Mouse (Mus musculus): Measurements from ENCODE around the gene Clmp.
"Not testable (repeated sequence)": the region's sequence is repeated elsewhere in the genome, so short reads cannot be mapped to it uniquely, and the experiment has no call there.

The Clmp gene

DNA sequence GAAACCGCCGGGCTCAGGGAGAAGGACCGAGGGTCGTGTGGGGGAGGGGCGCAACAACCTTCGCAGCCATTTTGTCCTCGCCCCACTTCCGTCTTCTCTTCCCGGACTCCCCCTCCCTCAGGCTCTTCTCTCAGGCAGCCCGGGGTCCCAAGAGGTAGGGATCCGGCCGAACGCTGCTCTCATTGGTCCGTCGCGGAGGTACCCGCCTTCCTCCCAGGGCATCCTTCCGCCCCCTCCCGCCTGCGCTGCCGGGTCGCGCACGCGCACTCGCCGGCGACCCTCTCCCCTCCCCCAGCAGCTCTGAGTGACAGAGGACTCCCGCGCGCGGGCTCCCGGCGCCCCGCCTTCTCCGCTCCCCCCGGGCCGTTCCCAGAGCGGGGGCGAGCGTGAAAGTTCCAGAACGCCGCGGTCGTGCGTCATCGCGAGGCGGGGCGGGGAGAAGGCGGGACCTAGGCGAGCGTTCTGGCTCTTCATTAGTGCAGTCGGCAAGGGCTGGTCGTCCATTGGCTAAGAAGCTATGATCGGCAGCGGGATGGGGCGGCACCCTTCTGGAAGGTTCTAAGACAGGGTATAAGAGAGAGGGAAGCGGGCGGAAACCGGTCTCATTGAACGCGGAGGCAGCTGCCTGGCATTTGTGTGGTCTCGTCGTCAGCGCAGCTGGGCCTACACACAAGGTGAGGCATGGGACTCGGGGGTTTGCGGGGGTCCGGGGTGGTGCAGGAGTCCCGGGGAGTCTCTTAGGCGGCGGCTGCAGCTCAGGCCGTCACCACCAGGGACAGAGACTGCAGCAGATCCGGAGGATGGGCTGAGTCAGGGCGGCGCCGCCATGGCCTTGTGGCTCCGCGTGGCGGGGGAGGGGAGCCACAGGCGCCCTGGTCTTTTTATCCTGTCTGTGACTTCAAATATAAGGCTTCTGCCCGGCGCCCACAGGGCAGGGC lies 115.2 kb downstream of the Clmp start, which contains the start of gene Hspa8:
Gene Hspa8 (plus strand): TSS at position 310 of the 938 bp plus-strand sequence.
- DNase-seq (ENCODE audit: low spot score in 2 of 2) = peak; percentile 98 to 99

DNA sequence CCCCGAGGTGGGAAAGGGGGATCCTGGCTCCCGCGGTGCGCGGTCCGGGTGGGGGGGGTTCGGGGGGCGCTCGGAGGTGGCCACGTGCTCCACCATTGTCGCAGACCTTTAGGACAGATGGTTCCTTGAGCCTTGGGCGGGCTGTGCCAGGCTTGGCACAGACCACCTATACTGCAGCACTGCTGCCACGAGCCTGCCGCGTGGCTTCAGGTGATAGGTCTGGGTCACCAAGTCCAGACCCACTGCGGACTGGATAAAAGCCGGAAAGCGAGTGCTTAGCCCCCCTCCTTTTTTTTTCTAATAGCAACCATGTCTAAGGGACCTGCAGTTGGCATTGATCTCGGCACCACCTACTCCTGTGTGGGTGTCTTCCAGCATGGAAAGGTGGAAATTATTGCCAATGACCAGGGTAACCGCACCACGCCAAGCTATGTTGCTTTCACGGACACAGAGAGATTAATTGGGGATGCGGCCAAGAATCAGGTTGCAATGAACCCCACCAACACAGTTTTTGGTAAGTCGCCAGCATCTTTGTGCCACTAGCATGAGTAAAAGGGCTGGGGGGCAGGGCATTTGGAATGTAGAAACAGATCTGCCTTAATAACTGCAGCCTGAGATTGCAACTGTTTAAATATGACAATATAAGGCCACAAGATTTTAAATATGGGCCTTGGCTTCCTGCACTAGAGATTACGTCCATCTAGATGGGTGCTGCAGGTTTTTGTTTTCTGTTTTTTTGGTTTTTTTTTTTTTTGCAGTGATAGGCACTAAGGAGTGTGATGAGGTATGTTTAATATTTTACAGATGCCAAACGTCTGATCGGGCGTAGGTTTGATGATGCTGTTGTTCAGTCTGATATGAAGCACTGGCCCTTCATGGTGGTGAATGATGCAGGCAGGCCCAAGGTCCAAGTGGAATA lies 116.1 kb downstream of the Clmp start:
- not testable (repeated sequence) for DNase-seq (ENCODE audit: low spot score in 2 of 2)

DNA sequence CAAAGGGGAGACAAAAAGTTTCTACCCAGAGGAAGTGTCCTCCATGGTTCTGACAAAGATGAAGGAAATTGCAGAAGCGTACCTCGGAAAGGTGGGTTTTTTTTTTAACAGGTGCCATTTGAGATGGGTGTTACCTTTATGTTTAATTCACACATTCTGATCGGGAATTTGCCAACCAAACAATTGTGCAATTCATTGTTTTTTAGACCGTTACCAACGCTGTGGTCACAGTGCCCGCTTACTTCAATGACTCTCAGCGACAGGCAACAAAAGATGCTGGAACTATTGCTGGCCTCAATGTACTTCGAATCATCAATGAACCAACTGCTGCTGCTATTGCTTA lies 116.7 kb downstream of the Clmp start:
- not testable (repeated sequence) for DNase-seq (ENCODE audit: low spot score in 2 of 2)

- not testable (repeated sequence) for DNase-seq (ENCODE audit: low spot score in 2 of 2)
These were observed 118.8 kb downstream of the Clmp start for GRCm38 (mm10) chr9:40804576-40804975.

GRCm38 (mm10) chr9:40805263-40805662 lies 119.5 kb downstream of the Clmp start:
- peak; percentile 46 to 81 for DNase-seq (ENCODE audit: low spot score in 2 of 2)

DNA sequence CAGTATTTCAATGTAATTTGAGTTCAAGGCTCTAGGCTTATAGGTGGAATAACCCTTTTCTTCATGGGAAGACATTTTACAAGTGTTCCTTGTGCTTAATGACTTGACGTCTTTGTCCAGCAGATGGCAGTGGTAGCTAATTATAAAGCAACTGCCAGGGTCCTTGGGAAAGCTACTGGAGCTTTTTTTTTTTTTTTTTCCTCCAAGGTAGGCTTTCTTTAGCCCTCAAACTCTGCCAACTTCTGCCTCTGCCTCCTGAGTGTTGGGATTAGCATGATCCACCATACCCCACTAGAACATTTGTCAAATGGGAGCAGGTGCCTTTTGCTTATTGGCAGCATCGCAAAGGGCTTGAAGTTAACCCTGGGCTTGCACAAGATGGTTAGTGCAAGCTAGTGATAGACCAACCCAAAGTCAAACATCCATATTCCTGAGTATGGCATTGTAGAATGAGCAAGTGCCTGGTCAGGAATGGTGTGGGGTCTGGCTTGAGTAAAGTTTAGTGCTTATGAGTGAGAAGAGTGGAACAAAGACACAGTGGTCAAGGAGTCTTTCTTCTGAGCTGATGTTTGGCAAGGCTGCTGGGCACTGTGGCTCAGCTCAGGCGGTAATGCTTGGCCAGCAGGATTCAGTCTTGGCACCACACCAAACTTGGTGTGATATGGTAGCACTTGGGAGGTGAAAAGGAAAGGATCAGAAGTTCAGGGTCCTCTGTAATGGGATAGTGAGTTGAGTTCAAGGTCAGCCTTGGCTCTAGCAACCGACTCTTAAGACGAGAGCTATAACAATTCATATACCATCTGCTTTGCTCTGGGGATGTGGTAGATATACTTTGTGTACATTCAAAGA lies 120.9 kb downstream of the Clmp start:
- no peak for DNase-seq (ENCODE audit: low spot score in 2 of 2)

GRCm38 (mm10) chr9:40807289-40807920 lies 121.6 kb downstream of the Clmp start:
- DNase-seq (ENCODE audit: low spot score in 2 of 2) = no peak

DNA sequence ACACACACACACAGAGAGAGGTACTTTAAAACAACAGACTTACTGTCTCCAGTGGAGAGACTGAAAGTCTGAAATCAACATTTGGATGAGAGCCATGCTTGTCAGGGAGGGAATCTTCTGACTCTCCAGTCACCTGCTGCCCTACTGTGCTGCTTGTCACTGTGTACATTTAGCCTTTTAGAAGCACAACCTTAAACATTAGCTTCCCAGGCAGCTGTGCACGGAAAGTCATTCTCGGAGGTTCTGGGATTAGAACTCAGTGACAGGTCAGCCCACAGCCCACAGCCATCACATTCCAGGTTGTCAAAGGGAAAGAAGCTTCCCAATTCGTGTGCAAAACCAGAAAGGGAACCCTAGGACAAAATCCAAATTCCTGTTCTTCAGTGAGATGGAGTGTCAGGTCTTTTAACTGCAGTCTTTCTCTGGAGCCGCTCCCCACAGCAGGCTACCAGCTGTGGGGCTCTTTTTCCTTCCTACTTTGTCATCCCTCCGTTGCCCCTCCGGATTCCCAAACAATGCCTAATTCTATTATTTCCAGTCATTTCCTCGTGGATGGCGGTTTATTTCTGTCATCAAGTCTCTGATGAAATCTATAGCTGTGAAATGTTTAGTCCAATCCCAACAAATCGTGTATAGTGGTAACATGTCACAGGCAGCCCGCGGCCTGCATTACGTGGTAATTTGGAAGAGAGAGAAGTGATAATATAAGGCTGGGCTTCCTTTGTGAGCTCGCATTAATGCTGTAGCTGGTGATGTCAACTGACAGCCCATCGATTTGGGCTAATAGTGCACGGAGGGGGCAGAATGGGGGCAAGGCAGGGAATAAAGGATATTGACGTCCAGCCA lies 122.5 kb downstream of the Clmp start:
- DNase-seq (ENCODE audit: low spot score in 2 of 2) = no peak

DNA sequence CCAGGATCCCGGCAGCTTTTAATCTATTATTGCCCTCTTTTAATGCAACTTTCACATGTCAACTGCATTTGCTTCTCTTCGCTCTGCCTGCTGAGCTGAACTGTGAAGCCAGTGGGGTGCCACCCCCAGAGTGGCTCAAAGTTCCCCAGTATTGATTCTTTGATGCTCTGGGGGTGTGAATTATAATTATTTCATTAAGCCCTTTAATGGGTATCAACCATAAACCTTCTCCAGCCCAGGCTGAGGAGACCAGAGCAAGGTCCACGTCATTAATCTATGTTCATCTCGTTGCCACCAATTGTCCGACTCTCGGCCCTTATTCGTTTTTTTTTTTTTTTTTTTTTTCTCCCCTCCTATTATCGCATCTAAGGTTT lies 123.1 kb downstream of the Clmp start:
- no peak for DNase-seq (ENCODE audit: low spot score in 2 of 2)

- DNase-seq (ENCODE audit: low spot score in 2 of 2) = peak in 1 of 2 experiments; percentile 21
These were observed 126.1 kb downstream of the Clmp start for GRCm38 (mm10) chr9:40811860-40812259.

- DNase-seq (ENCODE audit: low spot score in 2 of 2) = no peak
These were observed 128.3 kb downstream of the Clmp start for GRCm38 (mm10) chr9:40814060-40814459.

DNA sequence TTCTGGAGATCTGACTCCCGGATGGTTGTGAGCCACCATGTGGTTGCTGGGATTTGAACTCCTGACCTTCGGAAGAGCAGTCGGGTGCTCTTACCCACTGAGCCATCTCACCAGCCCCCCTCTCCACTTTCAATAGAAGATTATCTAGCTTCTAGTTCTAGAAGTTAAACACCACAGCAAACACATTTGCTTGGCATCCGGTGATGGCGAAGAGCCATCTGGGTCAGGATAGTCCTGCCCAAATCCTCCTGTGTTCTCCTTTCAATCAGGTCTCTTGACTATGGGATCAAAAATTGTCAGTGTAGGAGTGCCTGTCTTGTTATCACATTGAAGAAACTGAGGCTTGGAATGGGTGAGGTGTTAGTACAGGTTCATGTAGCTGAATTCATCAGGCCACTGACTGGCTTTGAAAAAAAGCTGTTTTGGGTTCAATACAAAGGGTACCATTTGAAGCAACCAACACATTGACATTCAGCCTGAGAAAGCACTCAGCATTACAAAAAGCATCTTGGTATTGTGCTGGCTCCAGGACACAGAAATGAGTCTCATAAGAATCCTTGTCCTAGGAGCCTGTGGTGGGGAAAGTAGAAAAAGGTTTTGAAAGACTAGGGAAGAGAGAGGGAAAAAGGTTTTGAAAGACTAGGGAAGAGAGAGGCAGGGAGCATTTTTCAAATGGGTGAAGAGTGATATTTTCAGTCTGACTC lies 131.7 kb downstream of the Clmp start:
- DNase-seq (ENCODE audit: low spot score in 2 of 2) = no peak

DNA sequence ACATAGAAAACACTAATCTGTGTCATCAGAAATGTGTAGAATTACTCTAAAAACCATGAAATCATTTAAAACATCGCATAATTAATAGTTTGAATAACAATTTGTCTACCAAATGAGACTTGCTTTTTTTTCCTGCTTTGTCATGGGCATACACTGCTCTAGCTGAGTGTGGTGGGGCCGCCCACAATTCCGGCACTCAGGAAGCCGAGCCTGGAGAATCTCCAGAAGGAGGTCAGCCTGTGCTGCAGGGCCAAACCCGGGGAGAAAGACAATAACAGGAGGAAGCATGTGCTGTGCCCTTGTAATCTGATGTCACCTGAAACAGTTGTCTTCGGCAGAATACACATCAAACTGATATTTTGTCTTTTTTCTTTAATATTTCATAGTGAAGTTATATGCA lies 139.8 kb downstream of the Clmp start:
- DNase-seq (ENCODE audit: low spot score in 2 of 2) = no peak

DNA sequence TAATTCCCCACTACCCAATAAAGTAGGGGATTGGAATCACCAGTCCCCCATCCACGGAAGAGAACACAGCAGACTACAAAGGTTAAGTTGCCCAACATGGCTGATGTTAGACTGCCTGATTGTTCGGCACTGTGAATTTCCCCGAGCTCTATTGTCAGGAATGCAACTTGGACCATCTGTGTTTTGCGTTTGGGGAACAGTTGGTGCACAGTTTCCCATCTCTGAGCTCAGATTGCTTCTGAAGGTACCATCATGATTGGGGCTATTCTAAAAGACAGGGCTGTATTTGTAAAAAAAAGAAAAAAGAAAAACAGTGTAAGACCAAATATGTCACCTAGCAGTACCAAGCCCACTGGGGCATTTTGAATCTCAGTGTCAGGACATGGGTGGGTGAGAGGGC lies 141.6 kb downstream of the Clmp start:
- no peak for DNase-seq (ENCODE audit: low spot score in 2 of 2)

- DNase-seq (ENCODE audit: low spot score in 2 of 2) = peak; percentile 36 to 64
These were observed 148.8 kb downstream of the Clmp start for GRCm38 (mm10) chr9:40834569-40834968.
